Mouse (Mus musculus) G1E (cell line): ENCODE measurements around the gene Zbed4. TPM values are rescaled to one million over a fixed set of nuclear protein-coding genes. Genes with fewer than 3 reads are reported as not detected.

Experiments
- ATAC-seq: 2 replicates; pipeline ENCODE4 v1.8.0; 2016; ENCODE audit warnings: mild to moderate bottlenecking; ENCODE audit not compliant: insufficient number of reproducible peaks, poor library complexity, low FRiP score, severe bottlenecking; ENCODE audit errors: extremely low read depth
- DNase-seq: peaks from one replicate; pipeline ENCODE4 v3.0.0; 2012; ENCODE audit warnings: low spot score
- H3K27me3 ChIP-seq: 2 replicates; pipeline ENCODE4 v1.6.1; 2012; ENCODE audit warnings: mild to moderate bottlenecking, low read length, inconsistent platforms; ENCODE audit not compliant: insufficient read depth
- H3K36me3 ChIP-seq: replicated peaks from 2 replicates; pipeline ENCODE3; 2012; ENCODE audit warnings: mild to moderate bottlenecking, inconsistent platforms
- H3K4me1 ChIP-seq: 2 replicates; pipeline ENCODE4 v1.6.1; 2012; ENCODE audit warnings: low read depth, low read length, inconsistent platforms, mixed read lengths; ENCODE audit not compliant: insufficient read depth
- H3K4me3 ChIP-seq: 2 replicates; pipeline ENCODE4 v1.5.1; 2012; ENCODE audit warnings: low read depth, mild to moderate bottlenecking, inconsistent platforms, low read length, moderate library complexity, mixed read lengths
- H3K9me3 ChIP-seq: replicated peaks from 2 replicates; pipeline ENCODE4 v1.6.1; 2012; ENCODE audit warnings: inconsistent platforms
- CTCF ChIP-seq: IDR thresholded peaks from 2 replicates; pipeline ENCODE4 v1.5.1; 2012; ENCODE audit warnings: low read depth, low read length, inconsistent platforms, mixed read lengths
- GATA1 ChIP-seq: IDR thresholded peaks from 2 replicates; pipeline ENCODE4 v1.6.1; 2012; ENCODE audit warnings: borderline replicate concordance, low read length, inconsistent platforms, mixed read lengths
- GATA2 ChIP-seq: IDR thresholded peaks from 2 replicates; pipeline ENCODE4 v1.6.1; 2012; ENCODE audit warnings: low read depth, low read length, inconsistent platforms, borderline replicate concordance
- POLR2AphosphoS5 ChIP-seq: IDR thresholded peaks from 2 replicates; pipeline ENCODE4 v1.6.1; 2012; ENCODE audit warnings: low read depth, low read length, inconsistent platforms; ENCODE audit not compliant: insufficient replicate concordance
- TAL1 ChIP-seq: conservative IDR thresholded peaks from 2 replicates; pipeline ENCODE4 v1.6.1; 2012; ENCODE audit warnings: low read depth, low read length, inconsistent platforms, mixed read lengths
- polyA plus RNA-seq: library from polyadenylated mRNA; stranded (reverse); fragments of >175 nt; gene quantifications from 2 replicates; pipeline ENCODE4 v1.2.3, GENCODE M21; 2012
- total RNA-seq, 2 experiments: library from RNA; stranded (forward) in 1 of 2; stranded (reverse) in 1 of 2; fragments of 200-1000 nt in 1 of 2; fragments of >200 nt in 1 of 2; fragmentation: Nextera tagmentation in 1 of 2; gene quantifications; 2 replicates each; pipeline ENCODE4 v1.2.3; 2014 to 2017

The Zbed4 gene
- total and polyA plus RNA-seq, 3 experiments: 11.0 to 40.8 (median 37.2) TPM

DNA sequence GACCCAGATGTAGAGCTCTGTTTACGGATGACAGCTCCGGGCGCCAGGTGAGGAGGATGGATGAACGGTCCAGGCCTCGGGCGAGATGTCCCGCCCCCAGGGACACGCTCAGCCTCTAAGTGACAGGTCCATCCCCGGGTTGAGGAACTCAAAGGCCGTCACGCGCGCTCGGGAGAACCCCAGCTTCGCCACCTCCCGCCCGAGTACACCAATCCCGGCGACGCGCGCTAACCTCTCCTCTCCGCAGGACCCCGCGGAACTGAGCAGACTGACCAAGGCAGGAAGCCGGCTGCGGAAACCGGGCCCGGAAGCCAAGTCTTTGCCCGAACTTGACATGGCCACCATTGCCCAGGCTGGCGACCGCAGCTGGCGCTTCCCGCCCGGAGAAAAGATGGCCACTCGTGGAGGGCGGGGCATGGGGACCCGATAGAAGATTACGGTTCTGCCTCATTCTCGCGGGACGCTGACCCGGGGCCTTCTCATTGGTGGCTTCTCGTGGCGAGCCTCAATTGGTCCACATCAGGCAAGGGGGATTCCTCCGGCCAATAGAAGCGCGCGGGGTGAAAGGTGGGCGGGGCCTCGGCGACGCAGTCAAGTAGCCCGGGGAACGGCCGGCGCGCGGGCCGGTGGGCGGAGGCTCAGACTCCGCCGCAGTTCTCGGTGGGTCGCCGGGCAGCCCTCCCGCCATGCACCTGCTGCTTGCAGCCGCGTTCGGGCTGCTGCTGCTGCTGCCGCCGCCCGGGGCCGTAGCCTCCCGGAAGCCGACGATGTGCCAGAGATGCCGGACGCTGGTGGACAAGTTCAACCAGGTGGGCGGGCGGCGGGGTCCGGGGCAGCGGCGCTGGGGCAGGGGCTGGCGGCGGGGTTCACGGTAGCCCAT lies 67.8 kb downstream of the Zbed4 start, which contains the start of the genes Alg12 and Creld2:
Gene Alg12, minus strand, starts transcription at position 293 of the 880 bp plus-strand sequence.
Gene Creld2, plus strand, starts transcription at position 621 of the 880 bp plus-strand sequence.
- Histone ChIP-seq H3K4me1 (peaks cover 36% of the 10 kb centered on the region), H3K36me3 (peaks cover 75% of the 10 kb centered on the region)

DNA sequence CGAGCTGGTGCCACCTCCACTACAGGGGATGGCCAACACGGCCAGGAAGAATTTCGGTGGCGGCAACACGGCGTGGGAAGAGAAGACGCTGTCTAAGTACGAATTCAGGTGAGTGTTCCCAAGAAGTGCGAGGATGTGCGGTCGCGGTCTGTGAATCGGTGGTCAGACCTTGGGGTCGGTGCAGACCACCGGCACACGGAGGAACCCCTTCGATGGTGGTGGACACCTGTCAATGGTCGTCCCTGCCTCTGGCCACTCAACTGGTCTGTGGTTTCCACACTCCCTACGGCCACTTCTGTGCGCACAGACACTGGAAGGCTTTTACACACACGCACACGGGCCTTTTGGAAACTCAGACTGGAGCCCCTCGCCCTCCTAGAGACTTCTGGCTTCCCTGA lies 68.4 kb downstream of the Zbed4 start:
- peaks cover 75% of the 10 kb centered on the region for H3K36me3 ChIP-seq
- no peaks in the 10 kb centered on the region for H3K9me3 ChIP-seq
- DNase-seq: peak; percentile 12
- TF ChIP-seq CTCF: no peak
- no peak for TF ChIP-seq GATA1
- no peak for TF ChIP-seq POLR2AphosphoS5
- no peak for TF ChIP-seq GATA2
- TF ChIP-seq TAL1: no peak
- H3K4me1 ChIP-seq: peaks cover 36% of the 10 kb centered on the region
- H3K27me3 ChIP-seq: no peaks in the 10 kb centered on the region
- H3K4me3 ChIP-seq: peak overlapping the region; percentile 88
- no peak for ATAC-seq

More for the DNA sequence above, 67.8 kb downstream of the Zbed4 start, which contains the start of the genes Alg12 and Creld2:
- DNase-seq (peak; percentile 100), ATAC-seq (peak; percentile 98)
- H3K9me3 ChIP-seq: no peaks in the 10 kb centered on the region
- TF ChIP-seq GATA2 (no peak), TAL1 (no peak), CTCF (no peak), POLR2AphosphoS5 (no peak), GATA1 (no peak)
- H3K27me3 ChIP-seq: no peaks in the 10 kb centered on the region
- H3K4me3 ChIP-seq: peak within 1 kb of the TSS; percentile 88

DNA sequence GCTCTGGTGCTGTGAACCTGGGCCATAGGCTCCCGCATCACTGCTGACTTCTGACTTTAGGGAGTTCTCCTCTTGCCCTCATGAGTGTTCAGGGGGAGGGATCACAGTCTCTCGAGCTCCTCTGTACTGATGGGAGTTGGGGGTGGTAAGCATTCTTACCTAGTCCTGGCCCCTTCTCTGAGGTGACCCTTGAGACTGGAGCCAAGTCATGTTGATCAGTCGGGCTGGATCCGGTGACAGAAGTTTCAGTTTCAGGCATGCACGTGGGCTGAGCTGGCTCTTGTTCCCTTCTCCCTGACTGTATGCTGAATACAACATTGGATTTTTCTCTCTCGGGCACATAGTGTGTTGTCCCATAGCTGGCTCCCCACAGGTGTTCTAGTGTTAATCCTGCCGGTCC lies 69.9 kb downstream of the Zbed4 start:
- peaks cover 75% of the 10 kb centered on the region for H3K36me3 ChIP-seq
- H3K27me3 ChIP-seq: no peaks in the 10 kb centered on the region
- TF ChIP-seq GATA2: no peak
- no peak for TF ChIP-seq CTCF
- TF ChIP-seq POLR2AphosphoS5: no peak
- TF ChIP-seq TAL1: no peak
- no peak for TF ChIP-seq GATA1
- ATAC-seq (no peak), DNase-seq (no peak)
- peaks cover 36% of the 10 kb centered on the region for H3K4me1 ChIP-seq
- H3K9me3 ChIP-seq: no peaks in the 10 kb centered on the region
- no peak overlapping the region for H3K4me3 ChIP-seq

DNA sequence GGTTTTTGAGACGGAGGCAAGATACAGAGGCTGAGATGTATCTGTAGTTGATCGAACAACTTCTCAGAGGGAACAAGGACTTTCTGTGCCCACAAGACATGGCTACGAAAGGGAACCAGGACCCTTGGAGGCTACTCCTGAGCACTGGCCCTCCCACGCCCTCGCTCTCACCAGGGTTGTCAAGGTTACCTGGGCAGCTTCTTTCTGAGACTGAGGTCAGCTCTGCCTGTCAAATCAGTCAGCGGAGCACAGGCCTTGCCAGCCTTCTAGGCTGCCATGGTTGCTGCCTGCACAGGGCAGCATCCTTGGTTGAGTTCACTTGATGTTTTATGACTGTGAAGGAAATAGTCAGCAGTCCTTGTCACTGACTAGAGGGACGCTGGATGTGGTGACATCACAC lies 71.1 kb downstream of the Zbed4 start:
- peaks cover 32% of the 10 kb centered on the region for H3K4me1 ChIP-seq
- ATAC-seq (no peak), DNase-seq (no peak)
- no peak overlapping the region for H3K4me3 ChIP-seq
- peaks cover 75% of the 10 kb centered on the region for H3K36me3 ChIP-seq
- no peaks in the 10 kb centered on the region for H3K27me3 ChIP-seq
- TF ChIP-seq CTCF (no peak), GATA2 (no peak), TAL1 (no peak), GATA1 (no peak), POLR2AphosphoS5 (no peak)
- H3K9me3 ChIP-seq: no peaks in the 10 kb centered on the region

DNA sequence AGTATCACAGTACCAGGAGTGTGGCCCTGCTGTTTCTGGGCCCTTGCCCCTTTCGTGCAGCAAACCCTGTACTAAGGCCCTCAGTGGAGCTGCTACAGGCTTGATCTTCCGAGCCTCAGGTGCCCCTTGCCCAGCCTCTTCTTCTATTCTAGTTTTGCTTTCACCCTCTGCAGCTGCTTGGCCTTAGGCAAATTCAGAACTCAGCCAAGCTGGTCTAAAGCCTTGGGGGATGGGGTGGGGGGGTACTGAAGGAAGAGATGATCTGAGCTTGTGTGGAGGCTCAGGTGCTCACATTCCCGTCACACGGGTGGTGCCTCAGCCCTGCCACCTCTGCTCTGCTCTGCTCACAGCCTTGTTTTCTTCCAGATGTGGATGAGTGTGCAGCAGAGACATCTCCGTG lies 71.9 kb downstream of the Zbed4 start:
- H3K36me3 ChIP-seq: peaks cover 79% of the 10 kb centered on the region
- no peaks in the 10 kb centered on the region for H3K27me3 ChIP-seq
- TF ChIP-seq CTCF (no peak), GATA1 (no peak), POLR2AphosphoS5 (no peak), TAL1 (no peak), GATA2 (no peak)
- no peak overlapping the region for H3K4me3 ChIP-seq
- ATAC-seq: no peak
- no peaks in the 10 kb centered on the region for H3K9me3 ChIP-seq
- no peak for DNase-seq
- peaks cover 32% of the 10 kb centered on the region for H3K4me1 ChIP-seq

DNA sequence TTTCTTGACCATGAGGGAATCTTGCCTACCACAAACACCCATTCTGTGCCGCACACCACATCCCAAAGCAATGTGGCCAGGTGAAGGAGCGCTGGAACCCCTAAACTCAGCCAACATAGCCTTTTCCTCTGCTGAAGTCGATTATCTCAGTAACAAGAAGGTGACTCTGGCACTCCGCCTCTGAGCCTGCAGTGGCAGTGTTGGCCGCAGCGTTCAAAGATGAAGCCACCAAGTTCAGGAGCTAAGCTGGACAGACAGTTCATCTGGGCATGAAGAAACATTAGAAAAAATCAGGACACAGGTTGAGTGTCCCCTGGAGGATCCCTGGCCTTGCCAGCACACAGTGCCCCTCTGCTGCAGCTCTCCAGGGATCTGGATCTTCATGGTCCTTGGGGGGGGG lies 76.0 kb downstream of the Zbed4 start:
- Histone ChIP-seq H3K4me3 (no peak overlapping the region), H3K27me3 (peaks cover 18% of the 10 kb centered on the region), H3K9me3 (no peaks in the 10 kb centered on the region), H3K4me1 (peaks cover 10% of the 10 kb centered on the region), H3K36me3 (peaks cover 56% of the 10 kb centered on the region)
- ATAC-seq (no peak), DNase-seq (no peak)
- TF ChIP-seq GATA1 (no peak), POLR2AphosphoS5 (no peak), TAL1 (no peak), GATA2 (no peak)
